Mouse (Mus musculus) right cerebral cortex, postnatal 4 days (tissue): Measurements from ENCODE around the gene Foxq1.

Experiments
- DNase-seq: peaks from one replicate; pipeline ENCODE4 v3.0.0-alpha.2; 2022

Gene Foxq1

DNA sequence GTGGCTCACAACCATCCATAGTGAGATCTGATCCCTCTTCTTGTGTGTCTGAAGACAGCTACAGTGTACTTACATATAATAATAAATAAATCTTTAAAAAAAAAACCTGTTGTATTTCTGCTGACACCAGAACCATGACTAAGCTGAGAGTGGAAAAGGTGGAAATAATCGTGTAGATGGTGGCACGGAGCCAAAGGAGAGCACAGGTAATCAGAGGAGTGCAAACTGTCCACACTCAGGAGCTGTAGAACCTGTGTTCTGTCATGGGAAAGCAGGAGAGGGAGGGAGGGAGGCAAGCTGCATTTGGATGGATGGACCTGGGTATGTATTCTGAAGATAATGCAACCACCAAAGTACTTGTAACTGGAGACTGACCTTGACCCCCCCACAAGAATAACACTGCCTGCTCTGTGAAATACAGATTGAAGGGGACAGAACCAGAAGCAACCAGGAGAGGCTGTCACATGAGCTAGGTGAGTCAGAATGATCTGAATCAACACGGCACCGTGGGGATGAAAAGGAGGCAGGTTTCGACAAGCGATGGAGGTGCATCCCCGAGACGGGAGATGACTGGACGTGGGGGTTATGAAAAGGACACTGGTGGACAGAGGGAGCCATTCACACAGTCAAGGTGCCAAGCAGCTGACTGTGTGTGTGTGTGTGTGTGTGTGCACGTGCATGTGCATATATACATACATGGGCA is 17.0 kb downstream of the Foxq1 start:
- no peak for DNase-seq

GRCm38 (mm10) chr13:31574627-31575026 is 18.7 kb downstream of the Foxq1 start:
- DNase-seq: no peak

DNA sequence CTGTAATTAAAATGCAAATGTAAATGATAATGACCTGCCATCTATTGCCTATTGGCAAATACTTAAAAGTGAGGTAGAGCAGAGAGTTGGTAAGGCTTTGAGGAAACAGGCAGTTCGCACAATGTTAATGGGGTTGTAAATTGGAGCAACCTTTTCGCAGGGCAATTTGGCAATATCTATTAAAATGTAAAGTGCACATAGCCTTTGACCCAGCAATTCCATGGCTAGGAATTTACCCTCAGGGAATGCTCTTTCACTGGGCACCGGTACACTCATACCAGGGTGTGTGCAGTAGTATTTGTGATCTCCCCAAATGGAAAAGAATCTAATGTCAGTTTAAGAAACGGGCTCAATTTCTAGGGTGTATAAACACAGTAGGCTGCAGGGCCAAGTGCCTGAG is 20.8 kb downstream of the Foxq1 start:
- DNase-seq: no peak

DNA sequence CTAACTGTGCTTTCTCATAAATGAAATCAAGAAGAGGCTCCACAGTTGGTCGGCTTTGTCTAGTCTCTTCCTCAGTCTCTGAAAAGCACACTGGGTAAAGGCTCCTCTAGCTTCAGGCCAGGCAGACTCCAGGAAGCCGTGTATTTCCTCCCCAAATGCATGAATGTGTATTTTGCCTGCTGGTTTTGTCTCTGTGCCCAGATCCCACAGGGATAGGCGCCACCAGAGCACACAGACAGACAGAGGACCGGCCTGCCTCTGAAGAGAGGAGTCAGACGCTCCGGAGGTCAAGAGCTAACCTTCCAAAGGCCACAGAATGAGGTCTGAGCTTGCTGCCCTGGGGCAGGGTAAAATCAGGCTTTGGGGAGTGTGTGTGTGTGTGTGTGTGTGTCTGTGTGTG is 21.6 kb downstream of the Foxq1 start:
- DNase-seq: no peak

GRCm38 (mm10) chr13:31578389-31578788 is 22.5 kb downstream of the Foxq1 start:
- no peak for DNase-seq

GRCm38 (mm10) chr13:31579866-31580265 is 23.9 kb downstream of the Foxq1 start:
- DNase-seq: no peak

DNA sequence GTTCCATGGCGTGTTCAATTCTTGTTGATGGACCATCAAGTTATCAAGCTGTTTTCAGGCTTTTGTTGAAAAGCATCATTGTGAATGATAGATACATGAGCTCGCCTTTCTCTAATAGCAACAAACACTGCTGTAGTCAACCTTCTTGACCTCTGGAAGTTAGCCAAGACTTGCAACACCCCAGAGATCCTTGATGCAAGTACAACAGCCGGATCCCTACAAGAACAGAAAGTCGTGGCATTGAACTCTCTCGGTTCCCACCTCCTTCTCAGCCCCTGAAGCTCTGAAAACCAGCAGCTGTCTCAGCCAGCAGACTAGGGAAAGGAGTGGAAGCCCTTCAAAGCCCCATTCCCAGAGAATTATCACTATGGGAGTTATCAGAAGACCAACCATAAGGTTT is 31.4 kb downstream of the Foxq1 start:
- DNase-seq: no peak

DNA sequence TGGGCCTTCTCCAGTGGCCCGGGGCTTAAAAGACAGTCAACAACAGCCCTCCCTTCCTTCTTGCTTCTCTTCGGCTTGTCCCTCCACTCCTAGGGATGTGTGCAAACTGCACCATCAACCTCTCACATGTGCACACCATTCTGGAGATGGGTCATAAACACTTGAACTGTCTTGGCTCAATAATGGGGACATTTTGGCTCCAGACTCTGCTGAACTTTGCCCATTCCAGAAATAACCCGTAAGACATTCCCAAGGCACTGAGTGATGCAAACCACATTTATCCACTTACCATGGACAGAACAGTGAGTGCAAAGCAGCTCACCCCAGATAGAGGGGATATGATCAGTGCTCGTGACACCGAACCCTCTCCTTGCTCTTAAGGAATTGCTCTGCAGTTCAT is 43.6 kb downstream of the Foxq1 start:
- no peak for DNase-seq

DNA sequence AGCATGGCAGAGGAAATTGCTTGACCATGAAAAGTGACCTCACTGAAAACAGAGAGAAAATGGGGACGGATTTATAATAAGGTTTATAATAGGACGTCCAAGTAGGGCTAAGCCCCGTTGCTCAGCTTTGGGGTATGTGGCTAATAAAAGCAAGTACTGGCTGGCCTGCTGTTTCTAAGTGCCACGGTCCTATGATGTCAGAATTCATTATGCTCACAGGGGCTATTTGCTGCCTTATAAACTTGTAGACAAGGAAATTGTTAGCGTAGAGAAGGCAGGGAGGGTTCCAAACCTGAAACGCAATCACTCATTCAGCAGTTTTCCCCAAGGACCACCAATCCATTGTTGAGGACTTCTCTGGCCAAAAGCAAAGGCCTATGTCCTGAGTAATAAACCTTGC is 48.0 kb downstream of the Foxq1 start:
- no peak for DNase-seq
